Mouse (Mus musculus): ENCODE data around the gene 4930522H14Rik.
A peak's percentile ranks its signal among the peaks of the same experiment; 100 is the strongest.

4930522H14Rik gene

GRCm38 (mm10) chr4:109475577-109476553 is 55.2 kb downstream of the 4930522H14Rik start:
- DNase-seq (ENCODE audit: low spot score) = peak; percentile 73

- no peak for DNase-seq (ENCODE audit: low spot score)
Observed at GRCm38 (mm10) chr4:109475078-109475477, 56.0 kb downstream of the 4930522H14Rik start.

- no peak for DNase-seq (ENCODE audit: low spot score)
Observed at GRCm38 (mm10) chr4:109472566-109472965, 58.5 kb downstream of the 4930522H14Rik start.

- no peak for DNase-seq (ENCODE audit: low spot score)
Observed at GRCm38 (mm10) chr4:109471606-109472005, 59.5 kb downstream of the 4930522H14Rik start.

- no peak for DNase-seq (ENCODE audit: low spot score)
Observed at GRCm38 (mm10) chr4:109467687-109468086, 63.4 kb downstream of the 4930522H14Rik start.

GRCm38 (mm10) chr4:109463892-109464291 is 67.2 kb downstream of the 4930522H14Rik start:
- no peak for DNase-seq (ENCODE audit: low spot score)

- no peak for DNase-seq (ENCODE audit: low spot score)
Observed at GRCm38 (mm10) chr4:109460421-109461179, 70.5 kb downstream of the 4930522H14Rik start.

- DNase-seq (ENCODE audit: low spot score) = no peak
Observed at GRCm38 (mm10) chr4:109456821-109457220, 74.3 kb downstream of the 4930522H14Rik start.

Data from testis, postnatal 10 days (tissue).